Mouse (Mus musculus) left cerebral cortex, adult 2 months (tissue): ENCODE data around the gene Pkhd1. TPM values are rescaled to one million over a fixed set of nuclear protein-coding genes. Genes with fewer than 3 reads are reported as not detected.
"Not testable (repeated sequence)": the region's sequence is repeated elsewhere in the genome, so short reads cannot be mapped to it uniquely, and the experiment has no call there.

Experiments
- DNase-seq, 2 experiments: peaks; one replicate each; pipeline ENCODE4 v3.0.0; 2021 to 2022; ENCODE audit warnings: low spot score in 2 of 2, mixed read lengths in 1 of 2; ENCODE audit errors: extremely low spot score in 1 of 2
- H3K27ac ChIP-seq: fragments of 200-600 bp; 2 replicates; pipeline ENCODE4 v1.8.1; 2022
- H3K4me3 ChIP-seq: fragments of 200-600 bp; 2 replicates; pipeline ENCODE4 v1.8.1; 2022
- CTCF ChIP-seq: fragments of 200-600 bp; IDR thresholded peaks from 2 replicates; pipeline ENCODE4 v1.8.1; 2022; ENCODE audit warnings: antibody characterized with exemption, mild to moderate bottlenecking, moderate library complexity
- intact Hi-C: fragments of 180-260 bp; cut with DNase I; formaldehyde crosslinking; loops from one replicate; pipeline ENCODE4 v1.15.1; 2025
- total RNA-seq, 2 experiments: library from RNA; stranded (reverse); gene quantifications; 2 replicates each; pipeline ENCODE4 v1.2.3; 2021

Pkhd1 gene
- total RNA-seq, 2 experiments from 2014 or later, result 0.09 TPM; not detected in 1

- intact Hi-C loops, result no loop called here
- H3K27ac ChIP-seq, result no peak overlapping the region
- no peak for TF ChIP-seq CTCF
- no peak for DNase-seq
- H3K4me3 ChIP-seq, result peak overlapping the region; percentile 22
These were observed 139.6 kb downstream of the Pkhd1 start for GRCm38 (mm10) chr1:20478266-20478659.

- no peak for TF ChIP-seq CTCF
- intact Hi-C loops, result no loop called here
- Histone ChIP-seq H3K4me3 (peak overlapping the region; percentile 22), H3K27ac (no peak overlapping the region)
- DNase-seq, result peak in 1 of 2 experiments; percentile 7
These were observed 140.2 kb downstream of the Pkhd1 start for GRCm38 (mm10) chr1:20477561-20478265.

DNA sequence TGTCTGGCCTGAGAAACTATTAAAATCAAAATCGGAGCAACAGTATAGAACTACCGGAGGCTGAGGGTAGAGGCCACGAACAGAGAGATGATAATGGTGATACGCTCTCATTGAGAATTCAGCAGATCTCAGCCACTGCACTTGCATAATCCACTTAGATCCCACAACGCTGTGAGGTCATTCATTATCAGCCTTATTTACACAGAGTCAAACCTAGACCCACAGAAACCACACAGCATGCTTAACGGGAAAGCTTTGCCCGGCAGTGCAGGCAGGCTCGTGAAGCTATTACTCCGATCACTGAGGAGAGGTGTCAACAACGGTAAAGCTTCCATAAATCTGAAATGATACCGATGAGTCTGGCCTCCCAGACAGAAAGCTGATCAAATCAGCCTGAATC lies 147.1 kb downstream of the Pkhd1 start:
- intact Hi-C loops, result no loop called here
- H3K27ac ChIP-seq, result no peak overlapping the region
- TF ChIP-seq CTCF, result no peak
- DNase-seq, result no peak
- no peak overlapping the region for H3K4me3 ChIP-seq

DNA sequence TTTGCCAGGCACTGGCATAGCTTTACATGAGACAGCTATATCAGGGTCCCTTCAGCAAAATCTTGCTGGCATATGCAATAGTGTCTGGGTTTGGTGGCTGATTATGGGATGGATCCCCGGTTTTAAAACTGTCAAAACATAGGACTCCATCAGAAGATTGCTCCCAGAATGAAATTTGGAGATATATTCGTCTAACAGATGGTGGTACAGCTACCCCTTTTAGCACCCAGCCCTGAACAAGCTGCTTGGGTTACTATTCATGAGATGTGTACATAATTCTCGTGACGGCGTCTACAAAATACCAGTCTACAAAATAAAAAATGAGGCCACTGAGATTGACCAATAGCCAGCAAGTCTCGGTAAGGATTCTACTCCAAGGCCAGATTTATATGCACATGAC lies 147.5 kb downstream of the Pkhd1 start:
- no peak for TF ChIP-seq CTCF
- no peak for DNase-seq
- Histone ChIP-seq H3K4me3 (no peak overlapping the region), H3K27ac (no peak overlapping the region)
- intact Hi-C loops, result no loop called here

- TF ChIP-seq CTCF, result no peak
- no peak overlapping the region for H3K27ac ChIP-seq
- H3K4me3 ChIP-seq, result no peak overlapping the region
- intact Hi-C loops, result no loop called here
- DNase-seq, result no peak
These were observed 151.4 kb downstream of the Pkhd1 start for GRCm38 (mm10) chr1:20466481-20466880.

GRCm38 (mm10) chr1:20454621-20455020 lies 163.2 kb downstream of the Pkhd1 start:
- no peak for TF ChIP-seq CTCF
- Histone ChIP-seq H3K4me3 (no peak overlapping the region), H3K27ac (no peak overlapping the region)
- DNase-seq, result no peak
- intact Hi-C loops, result loop anchor here (5.0 kb wide), 1 partner anchor 1247 kb away; the partner anchor contains the start of gene Tfap2b

- intact Hi-C loops, result loop anchor here (1.0 to 5.0 kb wide), 2 partner anchors 139 to 1243 kb away; partner anchors contain the start of gene Tfap2b
- TF ChIP-seq CTCF, result peak; percentile 67
- Histone ChIP-seq H3K27ac (no peak overlapping the region), H3K4me3 (peak overlapping the region; percentile 16; the same call in 1 of the 2 replicates)
- DNase-seq, result peak; percentile 43 to 52
These were observed 167.8 kb downstream of the Pkhd1 start for GRCm38 (mm10) chr1:20450074-20450473.

- intact Hi-C loops, H3K4me3 ChIP-seq, DNase-seq, H3K27ac ChIP-seq: not testable (repeated sequence)
These were observed 185.8 kb downstream of the Pkhd1 start for GRCm38 (mm10) chr1:20432026-20432425.

GRCm38 (mm10) chr1:20429056-20429394 lies 188.8 kb downstream of the Pkhd1 start:
- no peak for TF ChIP-seq CTCF
- no peak overlapping the region for H3K27ac ChIP-seq
- no peak overlapping the region for H3K4me3 ChIP-seq
- DNase-seq, result no peak
- intact Hi-C loops, result no loop called here

DNA sequence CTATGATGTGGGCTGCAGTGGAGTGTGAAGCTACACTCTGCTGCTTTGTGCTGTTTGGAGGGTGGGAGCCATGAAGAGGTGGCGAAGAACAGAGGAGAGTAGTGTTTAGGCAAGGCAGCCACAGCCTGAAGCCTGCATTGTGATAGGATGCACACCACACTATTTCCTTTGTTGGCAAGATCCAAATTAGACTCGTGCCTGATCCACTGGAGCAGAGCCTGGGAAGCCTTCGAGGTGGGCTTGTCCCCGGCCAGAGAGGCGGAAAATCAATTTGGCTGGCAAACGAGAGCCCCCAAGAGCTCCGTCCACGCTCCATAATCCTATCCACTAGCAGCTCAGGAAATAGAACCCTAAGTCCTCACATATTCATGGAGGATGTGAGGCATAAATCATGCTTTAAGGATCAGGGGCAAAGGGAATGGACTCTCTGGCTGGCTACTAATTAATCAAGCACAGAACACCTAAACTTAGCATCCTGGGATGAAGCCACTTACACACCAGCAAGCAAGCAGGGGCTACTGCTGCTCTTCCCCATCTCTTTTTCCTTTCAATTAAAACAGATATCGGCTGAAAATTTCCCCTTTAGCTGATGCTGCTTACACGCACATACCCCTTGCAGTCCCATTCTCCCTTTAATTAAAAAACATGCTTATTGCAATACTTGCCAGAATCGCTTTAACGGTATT lies 189.4 kb downstream of the Pkhd1 start:
- no peak overlapping the region for H3K4me3 ChIP-seq
- DNase-seq, result no peak
- no peak overlapping the region for H3K27ac ChIP-seq
- intact Hi-C loops, result no loop called here
- no peak for TF ChIP-seq CTCF

DNA sequence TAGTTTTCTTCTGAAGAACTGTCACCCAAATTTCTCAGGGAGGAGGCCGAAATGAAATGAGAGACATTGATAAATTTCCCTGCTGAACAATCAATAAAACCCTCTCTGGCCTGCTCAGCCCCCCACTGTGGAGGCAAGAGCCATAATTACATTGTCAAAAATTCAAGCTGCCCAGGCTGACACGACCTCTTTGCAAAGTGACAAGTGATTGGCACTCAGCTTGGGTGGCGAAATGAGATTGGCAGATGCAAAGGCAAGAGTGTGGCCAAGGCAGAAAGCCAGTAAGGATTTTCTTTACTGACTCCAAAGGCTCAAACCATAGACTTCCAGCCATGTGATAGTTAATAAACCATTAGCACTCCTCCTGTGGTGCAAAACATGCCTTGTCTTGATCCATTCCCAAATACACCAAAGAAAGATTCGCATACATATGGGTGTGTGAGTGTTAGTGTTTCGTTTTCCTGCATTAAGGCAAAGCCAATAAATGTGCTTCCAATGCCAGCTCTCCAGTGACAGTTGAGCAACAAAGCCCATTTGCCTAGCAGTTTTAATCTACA lies 208.4 kb downstream of the Pkhd1 start:
- DNase-seq, result no peak
- intact Hi-C loops, result no loop called here
- Histone ChIP-seq H3K4me3 (no peak overlapping the region), H3K27ac (no peak overlapping the region)
- TF ChIP-seq CTCF, result no peak

GRCm38 (mm10) chr1:20398319-20398718 lies 219.5 kb downstream of the Pkhd1 start:
- intact Hi-C loops, result no loop called here
- DNase-seq, result no peak
- no peak overlapping the region for H3K27ac ChIP-seq
- no peak overlapping the region for H3K4me3 ChIP-seq
- TF ChIP-seq CTCF, result no peak

DNA sequence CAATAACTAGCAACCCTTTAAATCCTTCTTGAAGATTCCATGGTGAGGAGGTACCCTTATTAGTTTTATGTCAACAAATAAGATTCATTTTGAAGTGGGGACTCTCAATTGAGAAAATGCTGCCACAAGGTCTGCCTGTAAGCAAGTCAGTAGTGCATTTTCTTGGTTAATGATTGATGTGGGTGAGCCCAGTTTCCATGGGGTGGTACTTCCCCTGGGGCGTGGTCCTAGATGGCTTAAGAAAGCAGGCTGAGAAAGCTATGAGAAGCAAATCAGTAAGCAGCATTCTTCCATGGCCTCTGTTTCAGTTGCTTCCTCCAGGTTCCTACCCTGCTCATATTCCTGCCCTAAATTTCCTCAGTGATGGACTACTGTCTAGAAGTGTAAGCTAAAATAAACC lies 253.4 kb downstream of the Pkhd1 start:
- no peak for DNase-seq
- TF ChIP-seq CTCF, result no peak
- no peak overlapping the region for H3K27ac ChIP-seq
- intact Hi-C loops, result no loop called here
- H3K4me3 ChIP-seq, result no peak overlapping the region
